Mouse (Mus musculus) lung, postnatal 0 days (tissue): ENCODE data around the gene Rcsd1.

Source experiments
- CTCF ChIP-seq: IDR thresholded peaks from 2 replicates; pipeline ENCODE4 v1.5.1; 2016; ENCODE audit warnings: antibody characterized with exemption, mild to moderate bottlenecking
- EP300 ChIP-seq: IDR thresholded peaks from 2 replicates; pipeline ENCODE4 v1.6.1; 2016; ENCODE audit warnings: antibody characterized with exemption, mild to moderate bottlenecking, control low read depth

DNA sequence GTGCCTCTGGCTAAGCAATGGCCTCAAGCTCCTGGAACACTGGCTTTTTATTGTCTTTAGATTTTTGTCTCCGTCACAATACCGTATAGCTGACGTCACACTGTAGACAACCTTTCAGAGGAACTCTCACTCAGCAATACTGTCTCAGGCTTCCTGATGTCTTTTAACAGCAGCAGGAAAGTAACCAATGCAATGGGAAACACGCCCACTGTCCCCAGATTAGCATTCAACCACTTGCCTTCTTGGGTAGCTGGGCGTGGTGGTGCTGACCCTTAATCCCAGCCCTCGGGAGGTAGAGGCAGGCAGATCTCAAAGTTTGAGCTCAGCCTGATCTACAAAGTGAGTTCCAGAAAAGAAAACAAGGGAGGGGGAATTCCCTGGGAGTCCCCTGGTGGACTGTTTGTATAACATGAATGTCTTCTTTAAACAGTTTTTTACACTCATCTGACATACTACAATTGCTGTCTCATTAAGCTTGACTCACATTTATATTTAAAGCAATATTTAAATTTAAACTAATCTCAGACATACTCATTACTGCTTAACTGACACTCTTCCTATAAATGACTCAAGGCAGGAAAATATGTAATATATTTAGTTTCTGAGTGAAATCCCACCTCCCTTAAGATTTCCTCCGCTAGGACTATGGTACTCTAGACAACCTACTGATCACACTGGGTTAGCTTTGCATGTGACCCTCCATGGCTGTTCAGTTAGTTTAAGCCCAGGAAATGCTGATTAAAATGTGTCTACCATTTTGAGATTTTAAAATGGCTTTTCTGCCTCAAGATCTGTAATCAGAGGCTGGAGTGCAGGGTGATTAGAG, 99.8 kb downstream of the Rcsd1 start:
- TF ChIP-seq CTCF (peak; percentile 47), EP300 (no peak)
